Mouse (Mus musculus) left cerebral cortex, postnatal 36 days (tissue): ENCODE results near the gene Efcab8. TPM values are rescaled to one million over a fixed set of nuclear protein-coding genes. Genes with fewer than 3 reads are reported as not detected.

ENCODE experiments used
- DNase-seq, 2 experiments: peaks; one replicate each; pipeline ENCODE4 v3.0.0; 2021 to 2022; ENCODE audit warnings: low spot score in 2 of 2, mixed read lengths in 1 of 2
- intact Hi-C: fragments of 180-260 bp; cut with DNase I; formaldehyde crosslinking; loops from one replicate; pipeline ENCODE4 v1.15.1; 2025
- total RNA-seq, 2 experiments: library from RNA; stranded (reverse); gene quantifications; 2 replicates each; pipeline ENCODE4 v1.2.3; 2021

The Efcab8 gene
- total RNA-seq: under 1 TPM in 1 of 2 experiments, not detected in 1; 0.11 TPM

DNA sequence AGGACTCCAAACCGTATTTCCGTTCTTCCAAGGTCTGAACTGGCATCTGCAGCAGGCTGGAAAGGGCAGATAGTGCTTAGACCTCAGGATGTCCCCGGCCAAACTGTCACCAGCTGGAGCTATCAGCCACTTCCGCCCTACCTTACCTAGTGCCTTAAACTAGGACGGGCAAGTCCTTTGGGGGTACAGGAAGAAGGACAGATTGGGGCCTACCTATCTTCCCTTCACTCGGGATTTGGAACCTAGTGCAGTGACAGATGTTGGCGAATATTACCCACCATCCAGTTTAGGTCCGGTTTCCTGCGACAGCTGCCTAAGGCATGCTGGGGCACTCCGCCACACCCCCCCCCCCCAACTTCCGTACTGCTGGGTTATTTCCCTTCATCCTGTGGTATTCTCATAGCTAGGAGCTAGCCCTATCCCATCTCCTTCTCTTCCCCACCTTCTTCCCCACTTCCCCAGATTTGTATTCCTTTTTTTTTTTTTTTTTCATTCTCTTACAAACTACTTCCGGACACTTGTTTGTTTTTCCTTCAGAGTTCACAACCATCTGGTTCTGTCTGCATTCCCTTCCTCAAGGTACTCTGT, at the start of gene Efcab8:
Gene Efcab8 (plus strand): TSS at position 538 of the 588 bp plus-strand sequence.
- intact Hi-C loops: loop anchor here (10.0 kb wide), 1 partner anchor 65 kb away; no protein-coding TSS in a partner anchor
- no peak for DNase-seq

DNA sequence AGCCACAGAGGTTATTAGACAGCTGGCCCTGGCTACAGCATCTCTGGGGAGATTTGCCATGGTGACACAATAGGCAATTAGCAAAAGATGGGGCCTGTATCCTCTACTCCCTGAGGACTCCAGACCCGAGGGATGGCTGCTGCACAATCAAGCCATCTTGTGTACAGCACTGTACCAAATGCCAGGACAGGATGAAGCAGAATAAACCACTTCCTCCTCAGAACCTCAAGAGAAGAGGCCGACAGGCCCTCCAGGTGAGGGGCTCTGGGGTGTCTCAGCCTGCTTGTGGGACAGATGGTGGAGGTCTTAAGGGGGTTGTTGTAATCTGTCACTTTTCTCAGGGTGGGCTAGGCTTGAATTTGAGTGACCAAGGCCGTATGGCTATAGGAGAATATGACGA, 45.7 kb upstream of the Efcab8 start:
- intact Hi-C loops: no loop called here

DNA sequence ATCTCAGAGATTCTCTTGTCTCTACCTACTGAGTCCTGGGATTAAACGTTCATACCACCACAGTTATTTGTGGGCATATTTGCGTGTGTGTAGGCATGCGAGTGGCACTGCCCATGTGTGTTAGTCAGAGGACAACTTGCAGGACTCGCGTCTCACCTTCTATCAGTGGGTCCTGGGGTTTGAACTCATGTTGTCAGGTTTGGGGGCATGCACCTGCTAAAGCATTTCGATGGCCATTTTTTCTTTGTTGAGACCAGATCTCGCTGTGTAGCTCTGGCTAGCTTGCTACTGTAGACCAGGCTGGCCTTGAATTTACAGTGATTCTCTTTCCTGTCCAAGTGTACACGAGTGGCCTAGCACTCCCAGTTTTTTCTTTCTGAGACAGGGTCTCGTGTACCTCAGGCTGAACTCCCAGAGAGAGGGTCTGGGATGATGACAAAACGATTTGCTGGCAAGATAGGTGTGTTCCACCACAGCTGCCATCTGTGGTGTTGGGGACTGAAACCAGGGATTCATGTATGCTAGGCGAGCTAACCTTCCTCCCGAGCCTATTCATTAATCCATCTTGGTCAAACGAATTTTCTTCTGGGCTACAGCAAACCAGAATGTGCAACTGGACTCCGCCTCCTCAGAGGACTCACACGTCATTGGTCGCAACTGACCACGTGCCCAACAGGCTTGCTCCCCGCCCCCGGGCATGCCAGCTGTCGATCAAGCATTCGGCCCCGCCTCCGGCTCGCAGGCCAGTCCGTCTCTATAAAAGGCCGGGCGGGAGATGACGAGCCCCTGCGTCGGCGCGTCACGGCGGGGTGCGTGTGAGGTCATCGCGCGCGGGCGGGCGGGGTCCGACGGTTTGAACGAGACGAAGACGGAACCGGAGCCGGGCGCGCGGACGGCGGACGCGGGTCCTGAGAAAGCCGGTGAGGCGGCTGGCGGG, 39.0 kb upstream of the Efcab8 start, which contains the start of gene Mapre1:
Gene Mapre1 (plus strand): TSS at position 775 of the 937 bp plus-strand sequence.
- peak; percentile 100 for DNase-seq
- intact Hi-C loops: no loop called here

More for the DNA sequence above, 45.7 kb upstream of the Efcab8 start:
- DNase-seq: no peak

DNA sequence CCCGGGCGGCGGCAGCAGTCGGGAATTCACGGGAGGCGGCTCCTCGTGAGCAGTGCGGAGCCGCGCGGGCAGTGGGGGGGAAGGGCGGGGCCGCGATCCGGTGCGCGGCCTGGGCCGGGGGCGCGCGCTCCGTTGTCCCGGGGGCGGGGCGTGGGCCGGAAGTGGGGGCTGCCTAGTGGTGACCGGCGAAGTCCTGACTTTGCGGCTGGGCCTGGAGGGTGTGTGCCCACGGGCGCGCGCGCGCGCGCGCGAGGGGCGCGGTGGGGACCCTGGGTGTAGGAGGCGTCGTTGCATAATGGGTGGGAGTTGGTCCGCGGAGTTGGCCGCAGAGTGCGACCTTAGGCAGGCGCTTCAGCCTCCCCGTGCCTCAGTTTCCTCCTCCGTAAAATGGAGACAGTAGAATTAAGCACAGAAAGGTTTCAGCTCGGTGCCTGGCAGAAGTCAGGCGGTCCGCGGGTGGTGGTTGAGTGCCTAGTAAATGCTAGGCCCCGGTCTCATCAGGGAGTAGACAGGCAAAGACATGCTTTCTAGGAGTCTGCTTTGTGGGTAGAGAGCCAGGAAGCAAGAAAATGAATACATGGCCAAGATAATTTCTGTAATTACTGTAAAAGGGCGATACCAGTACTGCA, 38.2 kb upstream of the Efcab8 start:
- no peak for DNase-seq
- intact Hi-C loops: no loop called here

DNA sequence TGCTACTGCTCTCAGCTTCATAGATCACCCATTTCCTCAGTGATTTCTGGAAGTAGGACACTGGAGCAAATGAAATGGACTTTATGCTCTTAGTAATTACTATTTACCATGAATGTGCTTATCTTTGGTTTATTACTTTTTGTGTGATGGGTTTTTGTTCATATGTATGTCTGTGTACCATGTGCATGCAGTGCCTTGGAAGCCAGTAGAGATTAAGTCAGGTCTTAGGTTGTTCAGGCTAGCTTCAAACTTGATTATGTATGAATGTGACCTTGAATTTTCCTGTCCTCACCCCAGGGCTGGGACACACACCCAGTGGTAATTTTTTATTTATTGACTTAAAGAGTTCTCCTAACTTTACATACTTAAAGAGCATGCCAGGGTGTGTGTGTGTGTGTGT, 31.7 kb upstream of the Efcab8 start:
- intact Hi-C loops: no loop called here

DNA sequence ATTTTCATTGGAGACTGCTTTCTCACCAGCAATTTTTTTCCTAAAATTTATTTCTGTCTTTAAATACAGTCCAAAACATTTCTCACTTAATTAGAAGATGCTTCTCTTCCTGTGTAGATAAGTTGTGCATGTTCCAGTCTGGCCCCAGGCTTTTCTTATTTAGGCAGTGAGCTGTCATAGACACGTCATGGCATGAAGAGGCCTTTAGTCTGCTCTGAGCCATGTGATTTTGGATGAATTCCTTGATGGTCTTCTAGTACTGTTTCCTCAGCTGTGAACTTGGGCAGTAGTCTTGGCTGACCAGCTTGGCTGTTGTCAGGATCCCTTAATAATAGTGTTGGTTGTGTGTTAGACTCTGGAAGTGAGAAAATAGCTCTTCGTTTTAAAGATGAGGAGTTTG, 29.4 kb upstream of the Efcab8 start:
- no peak for DNase-seq
- intact Hi-C loops: no loop called here

More for the DNA sequence above, 31.7 kb upstream of the Efcab8 start:
- DNase-seq: no peak

DNA sequence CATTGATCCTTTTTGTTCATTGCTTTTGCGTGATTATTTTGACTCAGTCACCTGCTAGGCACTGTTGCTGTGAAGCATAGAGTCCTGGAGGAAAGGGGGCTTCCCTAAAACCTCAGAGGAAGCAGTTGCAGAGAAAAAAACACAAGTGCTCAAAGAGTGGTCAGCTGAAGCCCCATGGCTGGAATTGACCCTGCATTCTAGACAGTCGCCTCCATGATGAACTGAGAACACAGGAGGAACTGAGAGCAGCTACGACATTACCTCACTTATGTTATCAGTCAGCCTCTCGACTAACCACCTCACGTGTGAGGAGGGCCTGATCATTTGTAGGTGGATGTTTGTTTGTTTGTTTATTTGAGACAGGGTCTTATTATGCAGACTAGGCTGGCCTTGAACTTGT, 17.6 kb upstream of the Efcab8 start:
- intact Hi-C loops: no loop called here
- no peak for DNase-seq

DNA sequence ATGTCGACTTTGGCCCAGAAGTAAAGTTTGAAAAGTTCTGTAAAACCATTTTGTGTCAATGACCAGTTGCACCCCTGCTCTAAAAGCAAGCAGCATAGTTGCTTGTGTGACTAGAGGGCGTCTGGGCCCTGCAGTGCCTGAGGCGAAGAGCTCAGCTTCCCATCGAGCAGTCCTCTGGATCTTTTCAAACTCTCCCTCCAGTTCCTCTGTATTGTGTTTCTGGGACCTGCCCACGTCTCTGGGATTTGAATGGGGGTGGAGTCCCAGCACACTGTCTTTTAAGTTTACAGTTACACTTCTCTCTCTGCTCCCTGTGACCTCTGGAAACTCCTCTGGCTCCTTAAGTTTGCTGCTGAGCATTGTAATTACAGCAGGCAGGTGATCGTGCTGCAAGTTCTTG, 12.2 kb upstream of the Efcab8 start:
- intact Hi-C loops: no loop called here

DNA sequence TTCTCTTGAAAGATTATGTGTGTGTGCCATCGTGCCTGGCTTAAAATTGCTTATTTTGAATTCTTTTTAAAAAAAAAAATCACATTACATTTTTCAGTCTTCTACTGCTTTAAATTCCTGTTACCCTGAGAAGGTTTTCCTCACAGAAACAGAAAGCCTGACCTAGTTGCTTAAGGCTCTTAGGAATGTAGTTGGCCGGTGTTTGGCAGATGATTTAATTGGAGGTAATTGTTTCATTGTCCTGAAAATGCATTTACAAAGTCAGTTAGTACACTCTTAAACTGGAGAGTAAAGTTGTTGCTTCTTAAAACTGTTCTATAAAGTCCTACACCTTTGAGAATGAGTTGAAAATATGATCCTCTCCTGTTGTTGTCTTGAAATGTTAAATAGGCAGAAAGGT, 10.8 kb upstream of the Efcab8 start:
- intact Hi-C loops: no loop called here
- DNase-seq: no peak

More for the DNA sequence above, 12.2 kb upstream of the Efcab8 start:
- DNase-seq: no peak

DNA sequence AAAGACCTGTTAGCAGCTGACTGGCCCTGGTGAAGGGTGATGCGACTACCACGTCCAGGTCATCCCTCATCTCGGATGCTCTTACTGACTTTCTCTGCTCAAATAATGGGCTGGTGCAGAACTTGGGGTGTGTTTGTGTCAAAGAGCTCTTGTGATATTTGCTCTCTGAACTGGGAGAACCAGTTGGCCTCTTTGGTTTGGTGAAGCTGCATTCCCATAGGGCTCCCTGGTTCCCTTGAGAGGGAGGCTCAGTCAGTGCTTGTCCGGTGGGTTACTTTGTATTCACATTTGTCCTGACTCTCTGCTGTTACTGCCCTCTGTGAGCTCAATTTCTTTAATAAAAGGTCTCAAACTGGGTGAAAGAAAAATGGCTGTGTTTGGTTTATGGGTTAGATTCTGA, 6.8 kb upstream of the Efcab8 start:
- no peak for DNase-seq
- intact Hi-C loops: loop anchor here (10.0 kb wide), 1 partner anchor 58 kb away; no protein-coding TSS in a partner anchor

DNA sequence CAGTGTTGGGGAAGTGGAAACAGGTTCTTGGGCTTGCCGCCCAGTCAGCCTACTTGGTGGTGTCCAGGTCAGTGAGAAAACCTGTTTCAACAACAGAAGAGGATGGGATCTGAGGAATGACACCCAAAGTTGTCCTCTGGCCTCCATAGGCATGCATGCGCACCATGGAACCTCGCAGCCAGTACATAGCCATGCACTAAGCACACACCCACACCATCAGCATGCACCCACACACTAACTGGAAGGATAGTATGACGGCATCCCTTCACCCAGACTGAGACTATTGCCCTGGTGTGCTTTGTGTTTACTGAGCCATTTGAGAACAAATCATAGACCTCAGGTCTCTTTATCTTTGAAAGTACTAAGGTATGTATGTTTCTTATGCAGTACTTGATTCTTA, 4.3 kb upstream of the Efcab8 start:
- no peak for DNase-seq
- intact Hi-C loops: loop anchor here (10.0 kb wide), 1 partner anchor 61 kb away; no protein-coding TSS in a partner anchor

DNA sequence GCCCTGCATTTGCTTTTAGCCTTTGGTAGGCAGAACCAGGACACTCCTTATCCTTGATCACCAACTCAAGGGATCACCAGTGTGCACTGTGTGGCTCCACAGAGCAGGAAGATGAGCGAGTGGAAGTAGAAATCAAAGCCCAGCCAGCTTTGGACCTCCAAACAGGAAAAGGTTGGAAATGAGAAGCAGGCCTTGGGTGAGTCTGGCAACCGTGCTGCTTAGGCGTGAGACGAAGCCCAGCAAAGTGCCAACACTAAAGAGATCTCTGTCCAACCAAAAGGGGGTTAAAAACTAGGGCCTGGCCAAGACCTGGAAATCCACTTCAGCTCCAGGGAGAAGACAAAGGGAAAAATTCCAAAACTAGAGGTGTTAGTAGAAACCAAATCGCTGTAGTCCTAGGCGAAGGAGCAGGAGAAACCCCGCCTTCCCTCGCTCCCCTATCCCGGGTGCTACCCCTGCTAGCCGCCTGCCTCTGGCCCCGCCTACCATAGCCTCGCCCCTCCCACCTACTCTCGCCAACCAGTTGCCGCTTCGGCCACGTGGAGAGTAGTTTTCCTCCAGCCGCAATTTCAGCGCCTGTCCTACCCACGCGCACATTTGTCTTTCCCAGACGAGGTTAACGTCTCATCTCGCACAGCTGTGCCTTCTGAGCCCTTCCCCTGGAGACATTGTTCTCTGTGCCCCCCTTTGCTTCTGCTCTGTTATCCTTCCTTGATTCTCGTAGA, 931 bp upstream of the Efcab8 start:
- DNase-seq: peak; percentile 30 to 46
- intact Hi-C loops: loop anchor here (10.0 kb wide), 1 partner anchor 64 kb away; no protein-coding TSS in a partner anchor

DNA sequence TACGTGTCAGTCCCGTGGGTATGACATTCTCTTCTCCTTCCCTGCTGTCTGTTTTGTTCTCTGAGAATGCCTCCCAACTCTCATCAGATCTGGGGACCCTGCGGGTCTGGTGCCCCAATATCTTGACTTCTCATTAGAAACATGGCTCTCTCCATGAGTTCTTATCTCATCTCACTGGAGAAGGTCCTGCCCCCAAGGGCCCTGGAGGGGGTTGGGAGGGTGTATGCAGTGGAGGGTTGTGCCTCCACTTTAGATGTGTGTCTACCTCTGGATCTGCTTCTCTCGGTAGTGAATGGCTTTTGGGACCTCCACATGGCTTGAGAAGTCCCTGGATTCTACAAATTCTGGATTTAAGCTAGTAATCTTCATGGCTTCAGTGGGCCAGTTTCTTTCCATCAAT, 1.4 kb downstream of the Efcab8 start:
- no peak for DNase-seq
- intact Hi-C loops: no loop called here

DNA sequence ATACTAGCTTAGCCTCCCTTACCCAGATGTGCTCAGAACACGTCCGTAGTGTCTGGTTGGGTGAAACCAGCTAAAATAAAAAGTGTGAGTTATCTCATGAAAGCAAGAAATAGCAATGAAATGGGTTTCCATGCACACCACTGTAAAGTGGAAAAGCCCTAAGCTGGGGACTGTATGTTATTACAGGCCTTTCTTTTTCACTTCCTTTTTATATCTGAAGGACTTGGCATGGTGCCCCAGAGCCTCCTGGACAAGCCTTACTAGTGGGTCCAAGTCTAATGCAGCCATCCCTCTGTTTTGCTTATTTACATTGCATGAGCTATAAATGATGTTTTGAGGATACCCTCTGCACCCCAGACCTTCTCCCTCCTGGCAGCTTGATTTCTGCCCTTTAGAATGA, 4.9 kb downstream of the Efcab8 start:
- no peak for DNase-seq
- intact Hi-C loops: no loop called here

DNA sequence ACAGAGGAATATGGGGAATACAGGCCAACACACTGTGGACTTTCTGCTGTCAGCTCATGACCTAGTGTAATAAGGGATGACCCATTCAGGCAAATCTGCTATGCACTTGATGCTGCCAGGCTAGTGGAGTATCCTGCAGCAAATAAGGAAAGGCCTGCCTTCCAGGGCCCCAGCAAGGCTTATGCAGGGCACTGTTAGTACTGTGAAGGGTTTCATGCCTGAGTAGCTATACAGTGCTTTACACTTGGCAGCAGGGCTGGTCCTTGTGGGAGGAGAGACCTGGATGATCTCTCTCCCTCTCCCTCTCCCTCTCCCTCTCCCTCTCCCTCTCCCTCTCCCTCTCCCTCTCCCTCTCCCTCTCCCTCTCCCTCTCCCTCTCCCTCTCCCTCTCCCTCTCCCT, 13.6 kb downstream of the Efcab8 start:
- intact Hi-C loops: no loop called here
- DNase-seq: no peak

DNA sequence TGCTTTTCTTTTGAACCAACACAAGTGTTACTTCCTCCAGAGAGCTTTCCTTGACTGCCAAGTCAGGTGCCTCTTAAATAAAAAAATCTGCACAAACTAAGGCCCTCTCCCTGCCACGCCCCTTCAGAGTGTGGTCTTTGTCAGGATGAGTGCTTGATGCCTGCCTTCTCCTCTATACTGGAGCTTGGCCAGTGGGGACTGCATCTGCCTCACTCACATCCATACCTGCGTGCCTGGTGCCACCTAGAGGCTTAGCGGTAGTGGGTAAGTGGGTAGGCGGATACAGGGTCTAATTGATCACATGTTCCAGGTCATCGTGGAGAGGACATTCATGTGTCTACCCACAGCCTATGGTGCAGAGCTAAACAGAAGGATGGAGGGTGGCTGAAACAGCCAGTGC, 15.4 kb downstream of the Efcab8 start:
- no peak for DNase-seq
- intact Hi-C loops: no loop called here

DNA sequence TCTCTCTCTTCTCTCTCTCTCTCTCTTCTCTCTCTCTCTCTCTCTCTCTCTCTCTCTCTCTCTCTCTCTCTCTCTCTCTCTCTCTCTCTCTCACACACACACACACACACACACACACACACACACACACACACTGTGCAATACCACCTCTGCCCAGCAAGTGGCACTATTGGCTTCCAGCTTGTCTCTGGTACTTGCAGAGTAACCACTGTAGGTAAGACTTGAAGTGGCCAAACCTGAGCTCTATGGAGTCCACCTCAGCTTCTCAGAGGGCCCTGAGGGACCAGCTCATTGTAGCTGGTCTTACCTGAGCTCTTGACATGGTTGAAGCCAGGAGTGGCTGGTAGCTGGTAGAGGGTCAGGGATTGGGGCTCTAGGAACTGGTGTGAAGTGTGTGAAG, 27.7 kb downstream of the Efcab8 start:
- intact Hi-C loops: loop anchor here (5.0 kb wide), 1 partner anchor 125 kb away; no protein-coding TSS in a partner anchor
- DNase-seq: peak; percentile 49 to 60

DNA sequence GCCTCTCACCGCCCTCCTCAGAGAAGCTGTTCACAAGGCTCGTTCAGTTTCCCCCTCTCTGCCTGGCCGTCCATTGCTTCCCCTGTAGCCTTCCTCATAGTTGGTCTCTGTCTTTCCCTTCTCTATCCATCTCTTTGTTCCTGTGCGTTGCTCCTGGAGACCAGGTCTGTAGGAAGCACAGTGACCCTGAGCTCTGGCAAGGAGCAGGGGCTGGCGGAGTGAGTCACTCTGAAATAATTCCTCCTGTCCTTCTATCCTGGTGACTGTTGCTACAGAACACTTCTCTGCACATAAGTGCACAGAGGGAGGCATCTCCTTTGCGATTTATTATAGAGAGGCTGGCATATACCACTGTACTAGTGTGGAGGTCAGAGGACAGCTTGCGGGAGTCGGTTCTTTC, 28.4 kb downstream of the Efcab8 start:
- DNase-seq: no peak
- intact Hi-C loops: loop anchor here (5.0 kb wide), 1 partner anchor 124 kb away; no protein-coding TSS in a partner anchor

DNA sequence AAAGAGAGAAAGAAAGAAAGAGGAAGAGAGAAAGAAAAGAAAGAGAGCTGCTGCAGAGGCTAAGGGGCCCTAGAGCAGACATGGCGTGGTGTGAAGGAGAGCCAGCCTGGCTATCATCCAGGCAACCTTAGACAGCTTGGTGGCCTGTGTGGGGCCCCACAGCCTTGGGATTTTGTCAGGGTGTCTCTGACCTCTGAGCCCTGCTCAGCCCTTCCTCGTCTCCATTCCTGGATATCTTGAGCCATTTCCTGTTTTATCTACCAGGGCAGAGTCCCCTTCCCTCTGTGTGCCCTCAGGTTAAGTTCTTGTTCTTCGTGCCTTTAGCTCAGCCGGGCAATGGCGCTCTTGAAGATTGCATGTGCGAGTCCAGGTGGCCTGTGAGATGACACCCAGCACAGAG, 29.1 kb downstream of the Efcab8 start:
- no peak for DNase-seq
- intact Hi-C loops: loop anchor here (5.0 kb wide), 1 partner anchor 123 kb away; no protein-coding TSS in a partner anchor
